Mouse (Mus musculus) embryonic facial prominence, embryonic 11.5 days (tissue): ENCODE results near the gene Mettl8. TPM values are rescaled to one million over a fixed set of nuclear protein-coding genes. Genes with fewer than 3 reads are reported as not detected.

ENCODE experiments used
- ATAC-seq: fragments of 200-750 bp; cut with Nextera tagmentation; replicated peaks from 2 replicates; pipeline ENCODE4 v1.8.0; 2017; ENCODE audit warnings: low read depth; ENCODE audit not compliant: insufficient number of reproducible peaks, low FRiP score, low TSS enrichment
- DNase-seq: peaks from one replicate; pipeline ENCODE4 v3.0.0-alpha.2; 2015; ENCODE audit warnings: low spot score
- H3K27ac ChIP-seq: fragments of 300-500 bp; sonication (generic); replicated peaks from 2 replicates; pipeline ENCODE4 v1.5.1; 2014; ENCODE audit warnings: mild to moderate bottlenecking, low read depth, low read length, control low read depth
- H3K27me3 ChIP-seq: fragments of 300-500 bp; sonication (generic); 2 replicates; pipeline ENCODE4 v1.6.1; 2014; ENCODE audit warnings: mild to moderate bottlenecking, low read length, moderate library complexity, mixed read lengths; ENCODE audit not compliant: control insufficient read depth, insufficient read depth
- H3K36me3 ChIP-seq: fragments of 300-500 bp; sonication (generic); replicated peaks from 2 replicates; pipeline ENCODE4 v1.6.1; 2014; ENCODE audit warnings: low read depth, mild to moderate bottlenecking, low read length, moderate library complexity, mixed read lengths; ENCODE audit not compliant: control insufficient read depth, insufficient read depth
- H3K4me1 ChIP-seq: fragments of 300-500 bp; sonication (generic); 2 replicates; pipeline ENCODE4 v1.6.1; 2014; ENCODE audit warnings: low read length, mixed read lengths; ENCODE audit not compliant: control insufficient read depth, insufficient read depth
- H3K4me2 ChIP-seq: fragments of 300-500 bp; sonication (generic); 2 replicates; pipeline ENCODE4 v1.6.1; 2014; ENCODE audit warnings: low read depth, mild to moderate bottlenecking, control low read depth, low read length, moderate library complexity
- H3K4me3 ChIP-seq: fragments of 300-500 bp; sonication (generic); 2 replicates; pipeline ENCODE4 v1.5.1; 2014; ENCODE audit warnings: low read depth, low read length, control low read depth
- H3K9ac ChIP-seq: fragments of 300-500 bp; sonication (generic); replicated peaks from 2 replicates; pipeline ENCODE4 v1.6.1; 2014; ENCODE audit warnings: mild to moderate bottlenecking, control low read depth, low read length
- H3K9me3 ChIP-seq: fragments of 300-500 bp; sonication (generic); replicated peaks from 2 replicates; pipeline ENCODE4 v1.6.1; 2016; ENCODE audit warnings: mild to moderate bottlenecking, low read length, inconsistent platforms, mixed read lengths; ENCODE audit not compliant: control insufficient read depth
- WGBS: fragments of 180-500 bp; shearing (Covaris S2); extraction: QIAGEN DNeasy Blood & Tissue Kit; methylation state at CpG from one replicate; pipeline ENCODE4 v1.1.7; 2014; 5-methylcytosine and 5-hydroxymethylcytosine counted together
- polyA plus RNA-seq: library from polyadenylated mRNA; unstranded; fragments of >200 nt; fragmentation: Nextera tagmentation; extraction: Ambion mirVana; gene quantifications from 2 replicates; pipeline ENCODE4 v1.2.1, GENCODE M21; 2014

Mettl8 gene
- polyA plus RNA-seq, 1 experiment from 2014 or later, result 21.9 TPM

DNA sequence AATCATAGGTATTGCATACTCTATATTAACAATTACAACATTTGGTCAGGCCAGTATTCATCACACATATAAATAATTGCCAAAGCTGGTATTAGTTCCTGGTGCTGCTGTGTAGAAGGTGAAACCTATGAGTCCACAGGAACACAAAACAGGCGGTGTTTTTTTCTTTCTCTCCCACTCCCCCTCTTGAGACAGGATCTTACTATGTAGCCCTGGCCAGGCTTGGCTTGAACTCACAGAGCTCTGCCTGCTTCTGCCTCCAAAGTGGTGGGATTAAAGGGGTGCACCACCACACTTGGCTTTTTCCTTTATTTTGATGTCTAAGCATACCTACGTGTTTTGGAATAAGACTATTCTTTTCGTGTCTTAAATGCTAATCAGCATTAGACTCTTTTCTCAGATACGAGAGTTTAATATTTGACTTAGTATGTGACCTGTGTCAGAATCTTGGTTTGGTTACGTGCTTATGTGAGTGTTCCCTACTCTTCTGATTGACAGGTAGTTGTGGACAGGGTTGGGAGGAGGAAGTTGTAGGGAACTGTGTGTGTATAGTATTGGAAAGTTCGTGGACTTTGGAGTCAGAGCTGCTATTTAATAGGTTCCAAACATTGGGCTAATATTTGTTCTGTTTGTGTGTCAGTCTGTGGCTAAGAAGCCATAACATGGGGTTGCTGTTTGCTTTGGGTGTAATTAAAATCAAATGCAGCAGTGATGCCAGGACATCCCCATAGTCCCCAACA lies 28.2 kb upstream of the Mettl8 start:
- no peaks in the 10 kb centered on the region for H3K27me3 ChIP-seq
- H3K27ac ChIP-seq, result no peak overlapping the region
- no peaks in the 10 kb centered on the region for H3K9me3 ChIP-seq
- ATAC-seq (no peak), DNase-seq (no peak)
- no peaks in the 10 kb centered on the region for H3K36me3 ChIP-seq
- no peak overlapping the region for H3K4me3 ChIP-seq
- H3K9ac ChIP-seq, result no peak overlapping the region
- H3K4me1 ChIP-seq, result no peaks in the 10 kb centered on the region
- no peak overlapping the region for H3K4me2 ChIP-seq
- WGBS, result 88% methylated on average over 6 of the region's 6 CpGs

DNA sequence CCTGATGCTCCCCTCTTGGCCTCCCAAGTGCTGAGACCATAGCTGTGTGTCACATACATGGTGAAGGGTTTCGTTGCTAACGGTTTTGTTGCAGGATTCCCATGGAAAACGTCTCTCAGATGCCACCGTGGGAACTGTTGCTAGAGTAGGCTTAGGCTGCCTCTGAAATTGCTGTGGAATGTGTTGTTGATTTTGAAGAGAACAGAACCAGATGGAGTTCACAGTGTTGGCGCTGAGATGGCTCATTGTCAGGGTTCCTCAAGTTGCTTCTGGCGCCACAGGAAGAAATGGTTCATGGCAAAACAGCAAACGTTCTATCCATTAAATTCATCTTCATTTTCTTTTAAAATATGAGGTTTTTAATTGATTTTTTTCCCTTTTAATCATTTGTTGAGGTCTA lies 27.0 kb upstream of the Mettl8 start:
- no peak for ATAC-seq
- no peak overlapping the region for H3K4me3 ChIP-seq
- H3K27me3 ChIP-seq, result no peaks in the 10 kb centered on the region
- no peaks in the 10 kb centered on the region for H3K4me1 ChIP-seq
- H3K36me3 ChIP-seq, result no peaks in the 10 kb centered on the region
- H3K9me3 ChIP-seq, result no peaks in the 10 kb centered on the region
- H3K4me2 ChIP-seq, result no peak overlapping the region
- H3K9ac ChIP-seq, result no peak overlapping the region
- no peak overlapping the region for H3K27ac ChIP-seq
- DNase-seq, result peak; percentile 11
- 75% methylated on average over 7 of the region's 7 CpGs for WGBS

DNA sequence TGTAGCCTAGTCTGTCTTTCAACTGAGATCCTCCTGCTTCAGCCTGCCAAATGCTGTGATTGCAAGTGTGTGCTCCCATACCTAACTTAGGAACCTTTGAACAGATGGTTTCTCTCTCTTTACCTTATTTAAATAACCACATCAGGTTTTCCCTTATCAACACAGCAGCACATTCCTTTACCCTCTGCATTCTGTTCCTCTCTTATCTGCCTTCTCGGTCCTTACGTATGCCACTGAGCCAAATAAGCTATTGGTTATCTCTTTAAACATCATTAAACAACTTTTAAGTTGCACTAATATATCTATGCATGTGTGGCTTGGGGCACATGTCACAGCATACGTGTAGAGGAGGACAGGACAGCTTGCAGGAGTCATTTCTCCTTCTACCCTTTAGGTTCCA lies 18.4 kb upstream of the Mettl8 start:
- no peaks in the 10 kb centered on the region for H3K4me1 ChIP-seq
- no peak for DNase-seq
- no peak overlapping the region for H3K4me3 ChIP-seq
- H3K4me2 ChIP-seq, result no peak overlapping the region
- H3K36me3 ChIP-seq, result no peaks in the 10 kb centered on the region
- H3K27ac ChIP-seq, result no peak overlapping the region
- no peak for ATAC-seq
- 90% methylated on average over 3 of the region's 3 CpGs for WGBS
- H3K27me3 ChIP-seq, result no peaks in the 10 kb centered on the region
- H3K9ac ChIP-seq, result no peak overlapping the region
- H3K9me3 ChIP-seq, result no peaks in the 10 kb centered on the region

- Histone ChIP-seq H3K9me3 (no peaks in the 10 kb centered on the region), H3K4me3 (no peak overlapping the region), H3K4me2 (no peak overlapping the region), H3K27me3 (no peaks in the 10 kb centered on the region), H3K36me3 (no peaks in the 10 kb centered on the region), H3K9ac (no peak overlapping the region), H3K4me1 (no peaks in the 10 kb centered on the region), H3K27ac (no peak overlapping the region)
- ATAC-seq, result no peak
- no peak for DNase-seq
- 85% methylated on average over 3 of the region's 3 CpGs for WGBS
Observed at GRCm38 (mm10) chr2:71073330-71073729, 17.9 kb upstream of the Mettl8 start.

- no peak for DNase-seq
- no peak for ATAC-seq
Observed at GRCm38 (mm10) chr2:71071601-71072000, 16.2 kb upstream of the Mettl8 start.

GRCm38 (mm10) chr2:71056115-71056835 lies 892 bp upstream of the Mettl8 start:
- Histone ChIP-seq H3K27me3 (no peaks in the 10 kb centered on the region), H3K9ac (peak overlapping the region; percentile 90), H3K36me3 (no peaks in the 10 kb centered on the region), H3K4me2 (peak overlapping the region; percentile 71), H3K27ac (peak overlapping the region; percentile 83), H3K4me3 (peak overlapping the region; percentile 84), H3K9me3 (no peaks in the 10 kb centered on the region), H3K4me1 (no peaks in the 10 kb centered on the region)
- 12% methylated on average over 21 of the region's 21 CpGs for WGBS
- ATAC-seq, result no peak
- DNase-seq, result no peak

More at GRCm38 (mm10) chr2:71071601-71072000, 16.2 kb upstream of the Mettl8 start:
- 96% methylated on average over 4 of the region's 4 CpGs for WGBS
- Histone ChIP-seq H3K9me3 (no peaks in the 10 kb centered on the region), H3K9ac (no peak overlapping the region), H3K27ac (no peak overlapping the region), H3K4me3 (no peak overlapping the region), H3K36me3 (no peaks in the 10 kb centered on the region), H3K27me3 (no peaks in the 10 kb centered on the region), H3K4me2 (no peak overlapping the region), H3K4me1 (no peaks in the 10 kb centered on the region)

DNA sequence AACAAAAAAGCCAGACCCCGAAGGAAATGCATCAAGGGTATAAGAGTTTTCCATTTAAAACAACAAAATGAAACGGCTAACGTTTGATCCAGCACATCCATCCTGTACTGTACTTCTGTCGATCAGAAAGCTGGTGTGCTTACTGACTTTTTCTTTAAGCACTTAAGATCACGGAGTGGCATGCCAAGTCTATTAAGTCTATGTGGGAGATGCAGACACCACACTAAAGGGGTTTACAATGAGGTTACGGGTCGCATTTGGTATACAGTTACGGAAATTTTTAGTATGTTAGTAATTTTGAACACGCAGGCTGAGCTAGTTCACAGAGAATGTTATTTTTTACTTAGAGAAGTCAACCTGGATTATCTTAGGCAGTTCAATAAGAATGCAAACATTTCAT lies 667 bp downstream of the Mettl8 start:
- H3K9me3 ChIP-seq, result no peaks in the 10 kb centered on the region
- H3K36me3 ChIP-seq, result no peaks in the 10 kb centered on the region
- H3K4me3 ChIP-seq, result peak overlapping the region; percentile 84
- WGBS, result 47% methylated on average over 9 of the region's 9 CpGs
- H3K4me2 ChIP-seq, result peak overlapping the region; percentile 45
- no peak overlapping the region for H3K27ac ChIP-seq
- ATAC-seq (no peak), DNase-seq (no peak)
- no peaks in the 10 kb centered on the region for H3K4me1 ChIP-seq
- H3K27me3 ChIP-seq, result no peaks in the 10 kb centered on the region
- peak overlapping the region; percentile 65 for H3K9ac ChIP-seq

- no peak for DNase-seq
- H3K27me3 ChIP-seq, result no peaks in the 10 kb centered on the region
- no peak overlapping the region for H3K4me2 ChIP-seq
- WGBS, result 90% methylated on average over 7 of the region's 7 CpGs
- no peak overlapping the region for H3K9ac ChIP-seq
- no peaks in the 10 kb centered on the region for H3K36me3 ChIP-seq
- H3K9me3 ChIP-seq, result no peaks in the 10 kb centered on the region
- no peak for ATAC-seq
- no peak overlapping the region for H3K4me3 ChIP-seq
- H3K4me1 ChIP-seq, result no peaks in the 10 kb centered on the region
- no peak overlapping the region for H3K27ac ChIP-seq
Observed at GRCm38 (mm10) chr2:71050511-71050910, 4.9 kb downstream of the Mettl8 start.
